12 mouse cellular contexts compared by ENCODE assay signal in genomic region chr2:173026286-173026685, GRCm38 (mm10). TPM values are rescaled to one million over a fixed set of nuclear protein-coding genes. Genes with fewer than 3 reads are reported as not detected.
DNase-seq lines count a peak whose midpoint lies in the region; ATAC-seq lines count a peak whose summit lies in the region.
"Had no signal": no experiment of that assay in that cellular context is flagged by ENCODE, and none has a peak within 500 bp of the region (broad histone marks: within the 10 kb centered on the region; RNA-seq: fewer than 3 reads in every experiment).

No protein-coding gene starts in this region.

- H3K27ac ChIP-seq in lung, embryonic 15.5 days: peak overlapping the region; percentile 68
- H3K27ac ChIP-seq in liver, embryonic 15.5 days (replicated peaks): peak overlapping the region; percentile 99
- H3K27ac ChIP-seq: forebrain, embryonic 13.5 days; hindbrain, postnatal 0 days had no signal

- H3K9me3 ChIP-seq in lung, embryonic 15.5 days: no peaks in the 10 kb centered on the region
- no peaks in the 10 kb centered on the region for H3K9me3 ChIP-seq in liver, embryonic 15.5 days (replicated peaks)
- H3K9me3 ChIP-seq: forebrain, embryonic 13.5 days had no signal

- no peak for ATAC-seq in lung, embryonic 15.5 days (ENCODE audit: borderline replicate concordance, extremely low read depth, low FRiP score, low TSS enrichment)
- ATAC-seq in erythroblast, adult 5-6 weeks (replicated peaks; ENCODE audit: low FRiP score, poor library complexity, severe bottlenecking): peak; percentile 10; the same call in 1 of the 2 replicates
- no peak for ATAC-seq in liver, embryonic 15.5 days (ENCODE audit: insufficient read depth)
- ATAC-seq: forebrain, embryonic 13.5 days; hindbrain, postnatal 0 days had no signal

- H3K4me2 ChIP-seq in lung, embryonic 15.5 days: peak overlapping the region; percentile 11; the same call in 1 of the 2 replicates
- peak overlapping the region; percentile 93 for H3K4me2 ChIP-seq in liver, embryonic 15.5 days
- H3K4me2 ChIP-seq: forebrain, embryonic 13.5 days had no signal

- no peaks in the 10 kb centered on the region for H3K36me3 ChIP-seq in lung, embryonic 15.5 days
- H3K36me3 ChIP-seq in liver, embryonic 15.5 days (replicated peaks): peaks cover 90% of the 10 kb centered on the region

- peak; percentile 46 for DNase-seq in adrenal gland, postnatal 14 days
- no peak for DNase-seq in adrenal gland, adult 18-20 months (ENCODE audit: low spot score in 2 of 2)
- DNase-seq in lung, postnatal 25 days (ENCODE audit: low spot score): no peak
- DNase-seq in urinary bladder, adult 18-20 months (ENCODE audit: low spot score in 2 of 2): no peak
- DNase-seq in left cerebral cortex, adult 8-10 months (ENCODE audit: low spot score in 2 of 2): no peak
- DNase-seq: adrenal gland, postnatal 36 days; cerebellum, adult 9-11 months had no signal

- 60% methylated on average over 5 of the region's 5 CpGs for WGBS in lung, embryonic 15.5 days
- 46% methylated on average over 5 of the region's 5 CpGs for WGBS in liver, embryonic 15.5 days (ENCODE audit: insufficient replicate concordance)

- no peak overlapping the region for H3K4me3 ChIP-seq in lung, embryonic 15.5 days
- peak overlapping the region; percentile 91 for H3K4me3 ChIP-seq in liver, embryonic 15.5 days (replicated peaks)

- no peak overlapping the region for H3K9ac ChIP-seq in lung, embryonic 15.5 days
- H3K9ac ChIP-seq in liver, embryonic 15.5 days: peak overlapping the region; percentile 94
- H3K9ac ChIP-seq: forebrain, embryonic 13.5 days had no signal

- H3K4me1 ChIP-seq in lung, embryonic 15.5 days: peaks cover 65% of the 10 kb centered on the region
- H3K4me1 ChIP-seq in liver, embryonic 15.5 days (replicated peaks): peaks cover 80% of the 10 kb centered on the region

- H3K27me3 ChIP-seq in lung, embryonic 15.5 days: no peaks in the 10 kb centered on the region
- H3K27me3 ChIP-seq in liver, embryonic 15.5 days: no peaks in the 10 kb centered on the region

RNA-seq across cellular contexts. Expression of gene Rbm38, which starts 6.0 kb away (rescaled TPM):
- 31.6 and 36.2 TPM in 2 replicates for total RNA-seq in adrenal gland, postnatal 14 days (2021)
- 10 to 100 TPM; 14.8 to 21.2 TPM for total RNA-seq in adrenal gland, adult 18-20 months (2021)
- polyA plus RNA-seq in lung, embryonic 15.5 days (2015; fragmentation: Nextera tagmentation; extraction: Ambion mirVana): 32.0 and 33.3 TPM in 2 replicates
- 1,075 and 1,106 TPM in 2 replicates for total RNA-seq in erythroblast, adult 5-6 weeks (2015; ENCODE audit: low replicate concordance)
- 502 and 855 TPM in 2 replicates for total RNA-seq in erythroblast, adult 5-6 weeks (2017; ENCODE audit: low replicate concordance)
- 315 and 352 TPM in 2 replicates for polyA plus RNA-seq in liver, embryonic 15.5 days (2015; fragmentation: Nextera tagmentation; extraction: Ambion mirVana)
- 1 to 10 TPM; 2.9 to 5.2 (median 3.6) TPM for total RNA-seq in left cerebral cortex, adult 8-10 months (2022)

RNA-seq across cellular contexts. Expression of gene Rae1, which starts 26.4 kb away (rescaled TPM):
- 55.3 and 65.0 TPM in 2 replicates for total RNA-seq in adrenal gland, postnatal 14 days (2021)
- total RNA-seq in adrenal gland, adult 18-20 months (2021): 10 to 100 TPM; 54.5 to 67.4 TPM
- 122 and 123 TPM in 2 replicates for polyA plus RNA-seq in lung, embryonic 15.5 days (2015; fragmentation: Nextera tagmentation; extraction: Ambion mirVana)
- 46.4 and 52.5 TPM in 2 replicates for total RNA-seq in erythroblast, adult 5-6 weeks (2015; ENCODE audit: low replicate concordance)
- total RNA-seq in erythroblast, adult 5-6 weeks (2017; ENCODE audit: low replicate concordance): 59.4 and 91.0 TPM in 2 replicates
- polyA plus RNA-seq in liver, embryonic 15.5 days (2015; fragmentation: Nextera tagmentation; extraction: Ambion mirVana): 64.0 and 64.7 TPM in 2 replicates
- total RNA-seq in left cerebral cortex, adult 8-10 months (2022): 10 to 100 TPM; 56.9 to 63.1 (median 62.1) TPM

RNA-seq across cellular contexts. Expression of gene Spo11, which starts 48.8 kb away (rescaled TPM):
- not detected in 2 replicates for total RNA-seq in adrenal gland, postnatal 14 days (2021)
- not detected for total RNA-seq in adrenal gland, adult 18-20 months (2021)
- polyA plus RNA-seq in lung, embryonic 15.5 days (2015; fragmentation: Nextera tagmentation; extraction: Ambion mirVana): 0.06 and 0.22 TPM in 2 replicates
- not detected in 2 replicates for total RNA-seq in erythroblast, adult 5-6 weeks (2015; ENCODE audit: low replicate concordance)
- not detected in 2 replicates for total RNA-seq in erythroblast, adult 5-6 weeks (2017; ENCODE audit: low replicate concordance)
- 0.03 TPM in 1 of 2 replicates, not detected in the other for polyA plus RNA-seq in liver, embryonic 15.5 days (2015; fragmentation: Nextera tagmentation; extraction: Ambion mirVana)
- total RNA-seq in left cerebral cortex, adult 8-10 months (2022): under 1 TPM; 0.32 to 0.59 (median 0.41) TPM
- total RNA-seq: adrenal gland, postnatal 36 days had no signal

Comparison
In these comparisons a context has a peak if more than half of its experiments do, and no peak if none do; other contexts are left out.
1. RNA of gene Rbm38, which starts 6.0 kb away (total RNA-seq): 502 to 1,106 TPM in erythroblast, adult 5-6 weeks; 31.6 to 36.2 TPM in adrenal gland, postnatal 14 days, 14.8 to 21.2 TPM in adrenal gland, adult 18-20 months and 2.9 to 5.2 TPM in left cerebral cortex, adult 8-10 months; every median in the first group is over 10 times any median in the second.